Mouse (Mus musculus): Measurements from ENCODE around the gene 2310057J18Rik. TPM values are rescaled to one million over a fixed set of nuclear protein-coding genes. Genes with fewer than 3 reads are reported as not detected.
A peak's percentile ranks its signal among the peaks of the same experiment; 100 is the strongest.

The 2310057J18Rik gene
- polyA plus RNA-seq, 1 experiment = not detected

- Histone ChIP-seq H3K79me2 (ENCODE audit: control insufficient read depth, insufficient read depth) (no peaks in the 10 kb centered on the region), H3K4me2 (ENCODE audit: low read depth) (no peak overlapping the region), H3ac (ENCODE audit: control insufficient read depth, insufficient read length) (no peak overlapping the region), H3K4me3 (no peak overlapping the region), H3K27me3 (ENCODE audit: control insufficient read depth, insufficient read depth, insufficient read length) (no peaks in the 10 kb centered on the region), H3K36me3 (ENCODE audit: control insufficient read depth, insufficient read depth) (no peaks in the 10 kb centered on the region)
- TF ChIP-seq TCF3 (IDR thresholded peaks at IDR 0.05; ENCODE audit: insufficient read length, low read depth) = no peak
- no peak for TF ChIP-seq MAX (IDR thresholded peaks at IDR 0.05; ENCODE audit: low read depth)
- TF ChIP-seq SRF (IDR thresholded peaks at IDR 0.05; ENCODE audit: control insufficient read depth, insufficient read length, low read depth) = no peak
- TF ChIP-seq MYOD1 (IDR thresholded peaks at IDR 0.05; ENCODE audit: control insufficient read depth in 1 of 3, insufficient read length in 2 of 3, low read depth in 2 of 3) = no peak
- TF ChIP-seq E2F4 (IDR thresholded peaks at IDR 0.05; ENCODE audit: insufficient read depth) = no peak
- no peak for TF ChIP-seq CEBPB (IDR thresholded peaks at IDR 0.05; ENCODE audit: insufficient read depth, poor library complexity, severe bottlenecking)
- no peak for TF ChIP-seq REST (IDR thresholded peaks at IDR 0.05; ENCODE audit: insufficient read depth, insufficient read length)
- no peak for TF ChIP-seq POLR2AphosphoS2 (IDR thresholded peaks at IDR 0.05; ENCODE audit: insufficient read length, low read depth)
- no peak for TF ChIP-seq TCF12 (IDR thresholded peaks at IDR 0.05; ENCODE audit: insufficient read depth, poor library complexity, severe bottlenecking)
- TF ChIP-seq USF1 (IDR thresholded peaks at IDR 0.05; ENCODE audit: low read depth) = no peak
- TF ChIP-seq POLR2A (IDR thresholded peaks at IDR 0.05; ENCODE audit: insufficient read length, low read depth) = no peak
- no peak for TF ChIP-seq MYOG (IDR thresholded peaks at IDR 0.05; ENCODE audit: control insufficient read depth in 1 of 3, insufficient read depth in 1 of 3, insufficient read length in 2 of 3, low read depth in 2 of 3)
These were observed 17.9 kb downstream of the 2310057J18Rik start for GRCm38 (mm10) chr10:28968189-28968588.

GRCm38 (mm10) chr10:28955138-28955537 lies 31.0 kb downstream of the 2310057J18Rik start:
- TF ChIP-seq POLR2AphosphoS2 (IDR thresholded peaks at IDR 0.05; ENCODE audit: insufficient read length, low read depth) (no peak), MYOG (IDR thresholded peaks at IDR 0.05; ENCODE audit: control insufficient read depth in 1 of 3, insufficient read depth in 1 of 3, insufficient read length in 2 of 3, low read depth in 2 of 3) (no peak), POLR2A (IDR thresholded peaks at IDR 0.05; ENCODE audit: insufficient read length, low read depth) (no peak), TCF12 (IDR thresholded peaks at IDR 0.05; ENCODE audit: insufficient read depth, poor library complexity, severe bottlenecking) (no peak), E2F4 (IDR thresholded peaks at IDR 0.05; ENCODE audit: insufficient read depth) (no peak), USF1 (IDR thresholded peaks at IDR 0.05; ENCODE audit: low read depth) (no peak), SRF (IDR thresholded peaks at IDR 0.05; ENCODE audit: control insufficient read depth, insufficient read length, low read depth) (no peak), REST (IDR thresholded peaks at IDR 0.05; ENCODE audit: insufficient read depth, insufficient read length) (no peak), MAX (IDR thresholded peaks at IDR 0.05; ENCODE audit: low read depth) (no peak), TCF3 (IDR thresholded peaks at IDR 0.05; ENCODE audit: insufficient read length, low read depth) (no peak), MYOD1 (IDR thresholded peaks at IDR 0.05; ENCODE audit: control insufficient read depth in 1 of 3, insufficient read length in 2 of 3, low read depth in 2 of 3) (no peak), CEBPB (IDR thresholded peaks at IDR 0.05; ENCODE audit: insufficient read depth, poor library complexity, severe bottlenecking) (no peak)
- H3K36me3 ChIP-seq (ENCODE audit: control insufficient read depth, insufficient read depth) = no peaks in the 10 kb centered on the region
- H3ac ChIP-seq (ENCODE audit: control insufficient read depth, insufficient read length) = no peak overlapping the region
- H3K79me2 ChIP-seq (ENCODE audit: control insufficient read depth, insufficient read depth) = no peaks in the 10 kb centered on the region
- no peak overlapping the region for H3K4me3 ChIP-seq
- peak overlapping the region; percentile 34 for H3K4me2 ChIP-seq (ENCODE audit: low read depth)
- H3K27me3 ChIP-seq (ENCODE audit: control insufficient read depth, insufficient read depth, insufficient read length) = no peaks in the 10 kb centered on the region

GRCm38 (mm10) chr10:28954515-28954914 lies 31.6 kb downstream of the 2310057J18Rik start:
- Histone ChIP-seq H3K36me3 (ENCODE audit: control insufficient read depth, insufficient read depth) (no peaks in the 10 kb centered on the region), H3K79me2 (ENCODE audit: control insufficient read depth, insufficient read depth) (no peaks in the 10 kb centered on the region), H3K27me3 (ENCODE audit: control insufficient read depth, insufficient read depth, insufficient read length) (no peaks in the 10 kb centered on the region), H3K4me2 (ENCODE audit: low read depth) (peak overlapping the region; percentile 34), H3K4me3 (no peak overlapping the region), H3ac (ENCODE audit: control insufficient read depth, insufficient read length) (no peak overlapping the region)
- no peak for TF ChIP-seq CEBPB (IDR thresholded peaks at IDR 0.05; ENCODE audit: insufficient read depth, poor library complexity, severe bottlenecking)
- no peak for TF ChIP-seq POLR2A (IDR thresholded peaks at IDR 0.05; ENCODE audit: insufficient read length, low read depth)
- TF ChIP-seq MYOD1 (IDR thresholded peaks at IDR 0.05; ENCODE audit: control insufficient read depth in 1 of 3, insufficient read length in 2 of 3, low read depth in 2 of 3) = no peak
- no peak for TF ChIP-seq USF1 (IDR thresholded peaks at IDR 0.05; ENCODE audit: low read depth)
- no peak for TF ChIP-seq E2F4 (IDR thresholded peaks at IDR 0.05; ENCODE audit: insufficient read depth)
- TF ChIP-seq TCF3 (IDR thresholded peaks at IDR 0.05; ENCODE audit: insufficient read length, low read depth) = no peak
- no peak for TF ChIP-seq MAX (IDR thresholded peaks at IDR 0.05; ENCODE audit: low read depth)
- no peak for TF ChIP-seq REST (IDR thresholded peaks at IDR 0.05; ENCODE audit: insufficient read depth, insufficient read length)
- TF ChIP-seq SRF (IDR thresholded peaks at IDR 0.05; ENCODE audit: control insufficient read depth, insufficient read length, low read depth) = no peak
- no peak for TF ChIP-seq POLR2AphosphoS2 (IDR thresholded peaks at IDR 0.05; ENCODE audit: insufficient read length, low read depth)
- no peak for TF ChIP-seq MYOG (IDR thresholded peaks at IDR 0.05; ENCODE audit: control insufficient read depth in 1 of 3, insufficient read depth in 1 of 3, insufficient read length in 2 of 3, low read depth in 2 of 3)
- TF ChIP-seq TCF12 (IDR thresholded peaks at IDR 0.05; ENCODE audit: insufficient read depth, poor library complexity, severe bottlenecking) = no peak

Other genes starting within 250 kb of the 2310057J18Rik start
- 1.6 TPM for gene Soga3, start 157.5 kb upstream of the 2310057J18Rik start, polyA plus RNA-seq (2012; fragmentation: generic; extraction: Trizol)
- gene Gm49353, start 212.7 kb upstream of the 2310057J18Rik start, polyA plus RNA-seq (2012; fragmentation: generic; extraction: Trizol) = 0.16 TPM
- 1.5 TPM for gene 9330159F19Rik, start 225.3 kb upstream of the 2310057J18Rik start, polyA plus RNA-seq (2012; fragmentation: generic; extraction: Trizol)